ENCODE assay signal across 9 mouse cellular contexts in the genomic region with DNA sequence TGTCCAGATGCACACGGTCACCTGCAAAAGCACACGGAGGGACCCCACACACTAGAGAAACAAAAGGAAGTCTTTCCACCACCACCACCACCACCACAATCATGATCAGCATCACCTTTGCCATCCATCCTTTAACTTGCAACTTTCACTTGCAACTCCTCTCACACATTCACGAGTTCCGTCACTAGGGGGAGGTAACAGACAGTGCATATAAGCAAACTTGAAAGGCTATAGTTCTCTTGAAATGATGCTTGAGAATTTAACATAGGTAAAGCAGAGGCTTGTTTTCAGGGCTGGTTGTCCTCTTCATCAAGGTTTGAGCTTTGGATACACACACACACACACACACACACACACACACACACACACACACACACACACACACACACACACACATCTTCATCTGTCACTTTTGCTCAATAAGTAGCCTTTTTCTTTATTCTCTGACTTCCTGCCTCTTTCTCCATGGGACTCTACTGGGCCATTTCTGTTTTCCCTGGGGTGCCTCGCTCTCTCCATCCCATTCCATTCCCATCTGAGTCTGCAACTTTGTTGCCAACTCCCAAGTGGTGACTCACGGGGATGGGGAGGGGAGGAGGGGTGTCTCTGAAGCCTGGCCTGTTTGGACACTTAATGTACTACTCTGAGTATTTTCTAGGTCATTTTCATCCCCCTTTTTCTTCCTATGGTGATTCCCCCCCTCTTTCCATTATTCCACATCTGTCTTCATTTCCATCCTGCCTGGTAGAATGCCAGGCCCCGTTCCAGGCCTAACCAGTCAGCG.
DNase-seq lines count a peak whose midpoint lies in the region; ATAC-seq and TF ChIP-seq lines count a peak whose summit lies in the region.
"Had no signal": no experiment of that assay in that cellular context is flagged by ENCODE, and none has a peak within 500 bp of the region (broad histone marks: within the 10 kb centered on the region; RNA-seq: fewer than 3 reads in every experiment).

No protein-coding gene starts in this region.

- H3K4me3 ChIP-seq in cortical plate, adult 2 months (ENCODE audit: insufficient read depth, low read length), result no peak overlapping the region
- H3K4me3 ChIP-seq in layer of hippocampus, adult 2 months, result no peak overlapping the region
- H3K4me3 ChIP-seq: limb, embryonic 12.5 days had no signal

- TF ChIP-seq CTCF in cortical plate, adult 2 months (IDR thresholded peaks at IDR 0.05; ENCODE audit: extremely low read depth, insufficient read depth, low read length), result peak; percentile 85
- peak; percentile 80 for TF ChIP-seq CTCF in layer of hippocampus, adult 2 months (conservative IDR thresholded peaks at IDR 0.05)

- H3K27ac ChIP-seq in cortical plate, adult 2 months (ENCODE audit: insufficient read depth, low read length), result no peak overlapping the region
- no peak overlapping the region for H3K27ac ChIP-seq in layer of hippocampus, adult 2 months
- H3K27ac ChIP-seq: limb, embryonic 12.5 days had no signal

- TF ChIP-seq POLR2A in cortical plate, adult 2 months (IDR thresholded peaks at IDR 0.05; ENCODE audit: extremely low read depth, insufficient read depth, low read length), result no peak

- H3K4me1 ChIP-seq in cortical plate, adult 2 months (ENCODE audit: control insufficient read depth, insufficient read depth, low read length), result no peaks in the 10 kb centered on the region

- ATAC-seq in megakaryocyte, adult 5-6 weeks (ENCODE audit: poor library complexity, severe bottlenecking), result 0 out of 2 replicates have a peak, but pooled peaks have one; percentile 27

- DNase-seq in adrenal gland, adult (ENCODE audit: inconsistent age in 2 of 2, low spot score in 1 of 2), result peak; percentile 31 to 79
- DNase-seq in adrenal gland, postnatal 4 days (ENCODE audit: low spot score in 2 of 2), result no peak
- DNase-seq in T-cell, adult 2 months (ENCODE audit: low spot score), result peak; percentile 12
- peak; percentile 63 to 77 for DNase-seq in heart, adult 9 months (ENCODE audit: low spot score in 2 of 2)
- peak; percentile 67 to 78 for DNase-seq in layer of hippocampus, adult 2 months (ENCODE audit: low spot score in 2 of 2)
- peak; percentile 62 for DNase-seq in skeletal muscle tissue, adult 2 months (ENCODE audit: low read depth, low spot score)

Comparison
In these comparisons a context has a peak if more than half of its experiments do, and no peak if none do; other contexts are left out.
1. DNase-seq: peak in adrenal gland, adult (2 of 2), T-cell, adult 2 months (single experiment), heart, adult 9 months (2 of 2), layer of hippocampus, adult 2 months (2 of 2) and skeletal muscle tissue, adult 2 months (single experiment); none in adrenal gland, postnatal 4 days (0 of 2).